Mouse (Mus musculus) lung, adult 2 months (tissue): ENCODE measurements around the gene Sptbn4.

Experiments
- CTCF ChIP-seq: fragments of 200-500 bp; IDR thresholded peaks from 2 replicates; pipeline ENCODE4 v1.5.1; 2011; ENCODE audit warnings: mild to moderate bottlenecking, low read length, control low read depth; ENCODE audit not compliant: insufficient read depth
- POLR2A ChIP-seq: fragments of 200-500 bp; IDR thresholded peaks from 2 replicates; pipeline ENCODE4 v1.6.1; 2011; ENCODE audit warnings: low read depth, mild to moderate bottlenecking, control low read depth, low read length, borderline replicate concordance; ENCODE audit errors: extremely low read depth

GRCm38 (mm10) chr7:27459640-27460039 lies 12.2 kb upstream of the Sptbn4 start:
- TF ChIP-seq CTCF, result no peak
- no peak for TF ChIP-seq POLR2A
